25 mouse cellular contexts compared by ENCODE assay signal in genomic region chr13:103327843-103328242, GRCm38 (mm10). TPM values are rescaled to one million over a fixed set of nuclear protein-coding genes. Genes with fewer than 3 reads are reported as not detected.
DNase-seq lines count a peak whose midpoint lies in the region; ATAC-seq and TF ChIP-seq lines count a peak whose summit lies in the region.
"Had no signal": no experiment of that assay in that cellular context is flagged by ENCODE, and none has a peak within 500 bp of the region (broad histone marks: within the 10 kb centered on the region; RNA-seq: fewer than 3 reads in every experiment).

No protein-coding gene starts in this region.

- WGBS in kidney, embryonic 14.5 days: 21% methylated on average over 9 of the region's 9 CpGs
- WGBS in kidney, adult 2 months: 50% methylated on average over 9 of the region's 9 CpGs
- 18% methylated on average over 9 of the region's 9 CpGs for WGBS in kidney, postnatal 0 days

- no peak overlapping the region for H3K4me3 ChIP-seq in kidney, embryonic 14.5 days (ENCODE audit: low read length)
- no peak overlapping the region for H3K4me3 ChIP-seq in kidney, adult 2 months (ENCODE audit: insufficient read depth, low read depth, low read length)
- no peak overlapping the region for H3K4me3 ChIP-seq in kidney, postnatal 0 days (replicated peaks; ENCODE audit: low read depth, low read length)
- no peak overlapping the region for H3K4me3 ChIP-seq in C2C12 (ENCODE audit: insufficient read depth, poor library complexity, severe bottlenecking)
- H3K4me3 ChIP-seq: forebrain, embryonic 10.5 days; forebrain, embryonic 13.5 days; gastrocnemius, adult 2 months; heart, embryonic 13.5 days had no signal

- H3ac ChIP-seq in C2C12 (ENCODE audit: control insufficient read depth, insufficient read length, low read depth): no peak overlapping the region

- peaks cover 10% of the 10 kb centered on the region for H3K4me1 ChIP-seq in kidney, embryonic 14.5 days (ENCODE audit: control insufficient read depth, insufficient read depth, low read length)
- H3K4me1 ChIP-seq in kidney, adult 2 months (ENCODE audit: control insufficient read depth, insufficient read depth, low read length): peaks cover 28% of the 10 kb centered on the region
- H3K4me1 ChIP-seq in kidney, postnatal 0 days (replicated peaks; ENCODE audit: insufficient read depth, low read length): 0 out of 2 replicates have a peak, but pooled peaks cover 4% of the 10 kb centered on the region
- H3K4me1 ChIP-seq: forebrain, embryonic 13.5 days had no signal

- H3K27ac ChIP-seq in kidney, embryonic 14.5 days (ENCODE audit: low read depth, low read length): no peak overlapping the region
- no peak overlapping the region; the same call in 1 of the 2 replicates for H3K27ac ChIP-seq in kidney, adult 2 months (ENCODE audit: insufficient read depth, low read depth, low read length)
- H3K27ac ChIP-seq in kidney, postnatal 0 days: no peak overlapping the region
- H3K27ac ChIP-seq: forebrain, embryonic 10.5 days; forebrain, embryonic 13.5 days; gastrocnemius, adult 2 months; heart, embryonic 13.5 days; hindbrain, embryonic 14.5 days; hindbrain, postnatal 0 days had no signal

- no peak overlapping the region for H3K9ac ChIP-seq in kidney, embryonic 14.5 days (ENCODE audit: low read depth, low read length)
- H3K9ac ChIP-seq in kidney, postnatal 0 days (ENCODE audit: low read depth, low read length): no peak overlapping the region
- H3K9ac ChIP-seq: forebrain, embryonic 13.5 days; heart, embryonic 13.5 days; hindbrain, embryonic 14.5 days had no signal

- H3K9me3 ChIP-seq in kidney, embryonic 14.5 days (ENCODE audit: control insufficient read depth, low read length): peaks cover 13% of the 10 kb centered on the region; the same call in 1 of the 2 replicates
- H3K9me3 ChIP-seq in kidney, postnatal 0 days (replicated peaks; ENCODE audit: low read length): no peaks in the 10 kb centered on the region
- H3K9me3 ChIP-seq: forebrain, embryonic 13.5 days; G1E; heart, embryonic 13.5 days had no signal

- no peak for TF ChIP-seq CTCF in kidney, adult 2 months (conservative IDR thresholded peaks at IDR 0.05; ENCODE audit: insufficient read depth, insufficient read length, low read depth, low read length)
- TF ChIP-seq CTCF in kidney, postnatal 0 days (IDR thresholded peaks at IDR 0.05; ENCODE audit: low read depth): no peak
- TF ChIP-seq CTCF in C2C12 (IDR thresholded peaks at IDR 0.05; ENCODE audit: control insufficient read depth, insufficient read depth, insufficient read length): no peak

- peaks cover 22% of the 10 kb centered on the region for H3K79me2 ChIP-seq in C2C12 (ENCODE audit: control insufficient read depth, insufficient read depth)

- H3K27me3 ChIP-seq in kidney, embryonic 14.5 days (ENCODE audit: control insufficient read depth, insufficient read depth, low read length): peaks cover 12% of the 10 kb centered on the region
- H3K27me3 ChIP-seq in kidney, adult 2 months (replicated peaks; ENCODE audit: control insufficient read depth, insufficient read depth, low read length): no peaks in the 10 kb centered on the region
- H3K27me3 ChIP-seq in kidney, postnatal 0 days (ENCODE audit: insufficient read depth, low read length): no peaks in the 10 kb centered on the region
- H3K27me3 ChIP-seq in C2C12 (ENCODE audit: control insufficient read depth, insufficient read depth, insufficient read length): no peaks in the 10 kb centered on the region
- H3K27me3 ChIP-seq: CH12.LX, Patski had no signal

- TF ChIP-seq POLR2A in kidney, adult 2 months (IDR thresholded peaks at IDR 0.05; ENCODE audit: low read depth, low read length): no peak

- ATAC-seq in kidney, embryonic 14.5 days (ENCODE audit: low FRiP score, low TSS enrichment): peak; percentile 55
- peak; percentile 44 for ATAC-seq in kidney, postnatal 0 days (replicated peaks; ENCODE audit: low FRiP score, low read depth)
- ATAC-seq: forebrain, embryonic 13.5 days; forebrain, embryonic 16.5 days; hindbrain, postnatal 0 days; Patski had no signal

- peak overlapping the region; percentile 8; the same call in 1 of the 2 replicates for H3K4me2 ChIP-seq in kidney, embryonic 14.5 days (replicated peaks; ENCODE audit: low read depth, low read length)
- peak overlapping the region; percentile 13; the same call in 1 of the 2 replicates for H3K4me2 ChIP-seq in kidney, postnatal 0 days (ENCODE audit: low read length)
- H3K4me2 ChIP-seq: forebrain, embryonic 13.5 days; heart, embryonic 13.5 days; hindbrain, embryonic 14.5 days had no signal

- peaks cover 8% of the 10 kb centered on the region for H3K79me3 ChIP-seq in C2C12 (ENCODE audit: low read depth)

- no peaks in the 10 kb centered on the region for H3K36me3 ChIP-seq in kidney, embryonic 14.5 days (ENCODE audit: control insufficient read depth, insufficient read depth, low read length)
- H3K36me3 ChIP-seq in kidney, adult 2 months (ENCODE audit: control insufficient read depth, insufficient read depth, low read length): no peaks in the 10 kb centered on the region
- H3K36me3 ChIP-seq in kidney, postnatal 0 days (ENCODE audit: insufficient read depth, low read length): no peaks in the 10 kb centered on the region
- H3K36me3 ChIP-seq in C2C12 (ENCODE audit: control insufficient read depth, insufficient read depth): no peaks in the 10 kb centered on the region
- H3K36me3 ChIP-seq: forebrain, embryonic 10.5 days; G1E; heart, embryonic 13.5 days had no signal

- no peak for DNase-seq in kidney, adult 2 months
- DNase-seq in kidney, postnatal 0 days (ENCODE audit: low spot score): no peak
- DNase-seq in kidney, adult 8-10 months: no peak
- DNase-seq in 3T3-L1 (ENCODE audit: low read depth, low spot score): peak; percentile 20
- DNase-seq: adrenal gland, postnatal 10 days; adrenal gland, postnatal 36 days; cerebellum, adult 18-20 months; cerebellum, adult 9-10 months; cerebellum, postnatal 14 days; gastrocnemius, adult 2 months; gastrocnemius, postnatal 14 days; heart, adult 18-20 months; heart, postnatal 14 days; heart, postnatal 4 days had no signal

TF ChIP-seq in C2C12, 6 proteins besides CTCF, POLR2A, EP300 and RAD21:
- TF ChIP-seq USF1 (IDR thresholded peaks at IDR 0.05; ENCODE audit: low read depth) (peak; percentile 37), MYOD1 (IDR thresholded peaks at IDR 0.05; ENCODE audit: control insufficient read depth, insufficient read length, low read depth) (no peak), FOSL1 (IDR thresholded peaks at IDR 0.05; ENCODE audit: insufficient read depth, low read length, poor library complexity, severe bottlenecking) (no peak), CEBPB (IDR thresholded peaks at IDR 0.05; ENCODE audit: low read depth) (no peak), MAX (IDR thresholded peaks at IDR 0.05) (no peak)

RNA-seq across cellular contexts. Expression of gene Mast4, which starts 6.5 kb away (rescaled TPM):
- polyA plus RNA-seq in kidney, embryonic 14.5 days (2014; fragmentation: Nextera tagmentation; extraction: Ambion mirVana): 25.1 and 31.0 TPM in 2 replicates
- 5.1 and 6.5 TPM in 2 replicates for polyA plus RNA-seq in kidney, adult 2 months (2012; rRNA removed)
- polyA plus RNA-seq in kidney, postnatal 0 days (2015; fragmentation: Nextera tagmentation; extraction: Ambion mirVana): 10.6 and 12.7 TPM in 2 replicates
- 10.8 TPM for polyA plus RNA-seq in C2C12 (2012; fragmentation: generic; extraction: Trizol)
